Mouse (Mus musculus) midbrain, embryonic 12.5 days (tissue): ENCODE data around the gene Lef1. TPM values are rescaled to one million over a fixed set of nuclear protein-coding genes. Genes with fewer than 3 reads are reported as not detected.
A peak's percentile ranks its signal among the peaks of the same experiment; 100 is the strongest.

Experiments
- ATAC-seq: fragments of 200-750 bp; cut with Nextera tagmentation; 2 replicates; pipeline ENCODE4 v1.8.0; 2017; ENCODE audit warnings: low read depth, moderate TSS enrichment, moderate library complexity; ENCODE audit not compliant: low FRiP score
- H3K27ac ChIP-seq: fragments of 300-500 bp; sonication (generic); replicated peaks from 2 replicates; pipeline ENCODE4 v1.5.1; 2016; ENCODE audit warnings: mild to moderate bottlenecking
- H3K27me3 ChIP-seq: fragments of 300-500 bp; sonication (generic); 2 replicates; pipeline ENCODE4 v1.6.1; 2016; ENCODE audit warnings: mild to moderate bottlenecking
- H3K36me3 ChIP-seq: fragments of 300-500 bp; sonication (generic); 2 replicates; pipeline ENCODE4 v1.6.1; 2016
- H3K4me1 ChIP-seq: fragments of 300-500 bp; sonication (generic); 2 replicates; pipeline ENCODE4 v1.6.1; 2016
- H3K4me2 ChIP-seq: fragments of 300-500 bp; sonication (generic); replicated peaks from 2 replicates; pipeline ENCODE4 v1.6.1; 2016; ENCODE audit warnings: mild to moderate bottlenecking, moderate library complexity
- H3K4me3 ChIP-seq: fragments of 300-500 bp; sonication (generic); 2 replicates; pipeline ENCODE4 v1.5.1; 2016; ENCODE audit warnings: mild to moderate bottlenecking
- H3K9ac ChIP-seq: fragments of 300-500 bp; sonication (generic); replicated peaks from 2 replicates; pipeline ENCODE4 v1.6.1; 2016; ENCODE audit warnings: mild to moderate bottlenecking, moderate library complexity
- H3K9me3 ChIP-seq: fragments of 300-500 bp; sonication (generic); 2 replicates; pipeline ENCODE4 v1.6.1; 2016; ENCODE audit warnings: mild to moderate bottlenecking
- WGBS: fragments of 180-500 bp; shearing (Covaris S2); methylation state at CpG from one replicate; pipeline ENCODE4 v1.1.7; 2016; 5-methylcytosine and 5-hydroxymethylcytosine counted together
- polyA plus RNA-seq: library from polyadenylated mRNA; unstranded; fragments of >200 nt; fragmentation: Nextera tagmentation; extraction: Ambion mirVana; gene quantifications from 2 replicates; pipeline ENCODE4 v1.2.1, GENCODE M21; 2016

Lef1 gene
- polyA plus RNA-seq, 1 experiment from 2014 or later = 97.0 TPM

DNA sequence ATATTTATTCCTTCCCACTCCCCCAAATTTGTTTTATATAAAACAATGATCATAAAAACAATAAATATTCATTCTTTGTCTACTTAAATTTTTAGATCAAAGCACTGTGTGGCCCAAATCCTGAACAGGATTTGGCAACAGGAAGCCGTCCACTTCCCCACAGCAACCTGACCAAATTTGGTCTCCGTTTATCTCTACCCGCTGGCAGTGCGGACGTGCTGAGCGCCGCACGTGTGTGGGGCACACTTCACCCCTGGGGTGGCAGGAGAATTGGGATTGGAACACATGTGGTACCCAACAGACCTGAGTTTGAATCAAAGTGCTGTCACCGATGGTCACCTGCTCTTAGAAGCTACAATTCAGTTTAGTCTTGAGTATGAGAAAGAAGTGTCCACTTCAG is 24.3 kb upstream of the Lef1 start:
- 71% methylated on average over 9 of the region's 9 CpGs for WGBS

DNA sequence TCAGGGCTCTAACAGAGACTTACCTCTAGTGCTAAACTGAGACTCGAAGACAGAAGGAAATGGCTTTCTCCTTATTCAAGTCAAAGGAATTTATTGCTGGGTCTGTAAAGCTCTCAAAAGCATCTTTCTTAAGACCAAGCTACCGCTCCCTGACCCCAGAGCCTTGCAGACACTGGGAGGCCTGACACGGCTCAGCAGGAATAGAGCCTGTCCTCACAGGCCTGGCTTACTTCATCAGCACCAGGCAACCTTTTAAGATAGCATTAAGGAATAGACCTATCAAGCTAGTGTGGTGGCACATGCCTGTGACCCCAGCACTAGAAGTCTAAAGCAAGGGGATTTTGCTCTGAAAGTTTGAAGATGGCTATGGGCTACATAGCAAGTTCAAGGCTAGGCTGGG is 20.6 kb upstream of the Lef1 start:
- Histone ChIP-seq H3K9me3 (no peaks in the 10 kb centered on the region), H3K27me3 (peaks cover 13% of the 10 kb centered on the region), H3K36me3 (no peaks in the 10 kb centered on the region), H3K4me3 (no peak overlapping the region), H3K4me1 (peaks cover 7% of the 10 kb centered on the region; the same call in 1 of the 2 replicates), H3K27ac (no peak overlapping the region), H3K4me2 (no peak overlapping the region), H3K9ac (no peak overlapping the region)
- ATAC-seq = no peak
- WGBS = 35% methylated on average over 3 of the region's 3 CpGs

More for the DNA sequence above, 24.3 kb upstream of the Lef1 start:
- no peaks in the 10 kb centered on the region for H3K9me3 ChIP-seq
- ATAC-seq = no peak
- no peak overlapping the region for H3K4me2 ChIP-seq
- no peaks in the 10 kb centered on the region for H3K36me3 ChIP-seq
- H3K4me3 ChIP-seq = no peak overlapping the region
- H3K9ac ChIP-seq = no peak overlapping the region
- H3K27me3 ChIP-seq = peaks cover 16% of the 10 kb centered on the region
- H3K4me1 ChIP-seq = peaks cover 16% of the 10 kb centered on the region
- no peak overlapping the region for H3K27ac ChIP-seq

DNA sequence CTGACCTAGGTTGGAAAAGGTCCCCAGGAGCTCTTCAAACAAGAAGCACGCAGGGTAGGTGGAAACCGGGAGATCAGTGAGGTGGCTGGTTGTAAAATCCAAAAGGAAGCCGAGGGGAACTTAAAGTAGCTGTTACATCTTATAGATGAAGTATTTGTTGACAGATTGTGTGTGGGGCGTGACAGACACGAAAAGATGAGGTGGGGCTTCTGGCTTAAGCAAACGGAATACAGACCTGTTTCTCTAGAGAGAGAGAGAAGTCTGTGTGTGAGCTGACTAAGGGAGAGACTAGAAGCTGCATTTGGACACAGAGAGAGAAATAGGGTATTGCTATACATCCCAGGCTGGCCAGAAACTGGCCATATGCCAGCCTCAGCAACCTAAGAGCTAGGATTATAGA is 18.2 kb upstream of the Lef1 start:
- H3K4me1 ChIP-seq = no peaks in the 10 kb centered on the region
- no peaks in the 10 kb centered on the region for H3K36me3 ChIP-seq
- WGBS = 80% methylated on average over 6 of the region's 6 CpGs
- no peak overlapping the region for H3K27ac ChIP-seq
- H3K4me2 ChIP-seq = no peak overlapping the region
- no peak for ATAC-seq
- H3K4me3 ChIP-seq = no peak overlapping the region
- H3K27me3 ChIP-seq = peaks cover 4% of the 10 kb centered on the region; the same call in 1 of the 2 replicates
- H3K9me3 ChIP-seq = no peaks in the 10 kb centered on the region
- no peak overlapping the region for H3K9ac ChIP-seq

DNA sequence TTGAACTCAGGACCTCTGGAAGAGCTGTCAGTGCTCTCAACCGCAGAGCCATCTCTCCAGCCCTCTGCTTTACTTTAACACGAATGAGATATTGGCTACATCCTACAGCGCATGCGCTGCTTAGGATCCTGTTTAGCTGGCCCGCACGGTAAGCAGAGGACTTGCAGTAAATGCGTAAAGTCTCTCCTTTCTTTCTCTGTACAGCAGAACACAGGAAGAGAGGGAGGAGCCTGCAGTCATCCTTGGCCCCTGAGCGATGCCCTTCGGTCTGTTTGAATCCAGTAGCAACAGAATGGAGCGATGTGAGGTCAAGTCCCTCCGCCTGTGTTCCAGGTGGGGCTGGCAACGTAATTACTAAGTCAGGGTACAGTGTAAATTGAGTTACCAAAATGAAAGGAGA is 16.5 kb upstream of the Lef1 start:
- ATAC-seq = no peak
- H3K4me2 ChIP-seq = no peak overlapping the region
- H3K36me3 ChIP-seq = no peaks in the 10 kb centered on the region
- peaks cover 4% of the 10 kb centered on the region; the same call in 1 of the 2 replicates for H3K27me3 ChIP-seq
- 84% methylated on average over 12 of the region's 12 CpGs for WGBS
- no peak overlapping the region for H3K9ac ChIP-seq
- no peaks in the 10 kb centered on the region for H3K4me1 ChIP-seq
- no peaks in the 10 kb centered on the region for H3K9me3 ChIP-seq
- H3K4me3 ChIP-seq = no peak overlapping the region
- no peak overlapping the region for H3K27ac ChIP-seq

DNA sequence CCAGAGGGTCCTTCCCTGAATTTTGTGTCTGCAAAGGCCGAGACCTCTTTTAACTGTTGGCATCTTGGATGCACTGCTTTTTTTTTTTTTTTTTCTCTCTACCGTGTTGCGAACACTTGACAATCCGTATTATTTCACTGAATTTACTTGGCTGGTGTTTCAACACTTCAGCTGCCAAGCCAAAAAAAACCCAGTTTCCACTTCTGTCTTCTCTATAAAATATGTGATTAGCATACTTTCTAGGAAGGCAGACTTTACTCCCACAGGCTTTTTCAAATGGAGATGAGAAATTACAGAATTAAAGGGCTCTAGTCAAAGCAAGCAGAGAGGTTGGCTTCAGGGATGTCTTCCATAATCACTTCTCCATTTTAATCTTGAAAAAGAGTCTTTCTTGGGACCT is 14.2 kb upstream of the Lef1 start:
- H3K4me1 ChIP-seq = no peaks in the 10 kb centered on the region
- no peak overlapping the region for H3K9ac ChIP-seq
- WGBS = 92% methylated on average over 4 of the region's 4 CpGs
- no peak for ATAC-seq
- no peak overlapping the region for H3K4me2 ChIP-seq
- H3K27me3 ChIP-seq = peaks cover 4% of the 10 kb centered on the region; the same call in 1 of the 2 replicates
- no peaks in the 10 kb centered on the region for H3K36me3 ChIP-seq
- no peak overlapping the region for H3K27ac ChIP-seq
- no peaks in the 10 kb centered on the region for H3K9me3 ChIP-seq
- no peak overlapping the region for H3K4me3 ChIP-seq

DNA sequence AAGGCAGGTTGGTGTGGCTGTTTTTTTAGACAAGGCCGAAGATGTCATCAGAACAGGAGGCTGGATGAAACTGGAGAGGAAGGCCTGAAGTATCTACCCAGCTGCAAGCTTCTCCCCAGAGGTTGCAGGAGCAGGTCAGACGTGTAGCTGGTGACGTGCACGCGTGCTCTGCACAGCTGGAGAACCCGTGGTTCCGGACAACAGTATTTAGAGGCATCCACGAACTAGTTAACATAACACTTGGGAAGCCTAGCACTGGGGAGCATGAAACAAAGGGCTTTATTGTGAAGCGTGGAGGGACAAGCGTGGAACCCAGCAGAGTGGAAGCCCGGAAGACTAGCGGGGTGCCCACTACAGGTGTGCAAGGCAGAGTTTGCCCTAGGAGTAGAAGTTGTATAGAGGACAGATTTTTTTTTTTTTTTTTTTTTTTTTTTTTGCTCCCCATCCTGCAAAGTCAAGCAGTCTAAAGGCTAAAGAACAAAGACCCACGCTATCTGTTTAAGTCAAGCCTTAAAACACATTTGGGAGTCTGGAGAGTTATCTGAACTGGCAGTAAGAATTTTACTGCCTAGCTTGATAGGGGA is 8.0 kb upstream of the Lef1 start:
- 17% methylated on average over 13 of the region's 13 CpGs for WGBS
- no peaks in the 10 kb centered on the region for H3K9me3 ChIP-seq
- H3K27me3 ChIP-seq = peaks cover 47% of the 10 kb centered on the region
- H3K9ac ChIP-seq = no peak overlapping the region
- no peak overlapping the region for H3K27ac ChIP-seq
- no peak for ATAC-seq
- H3K4me2 ChIP-seq = no peak overlapping the region
- no peak overlapping the region for H3K4me3 ChIP-seq
- H3K36me3 ChIP-seq = no peaks in the 10 kb centered on the region
- H3K4me1 ChIP-seq = peaks cover 18% of the 10 kb centered on the region

DNA sequence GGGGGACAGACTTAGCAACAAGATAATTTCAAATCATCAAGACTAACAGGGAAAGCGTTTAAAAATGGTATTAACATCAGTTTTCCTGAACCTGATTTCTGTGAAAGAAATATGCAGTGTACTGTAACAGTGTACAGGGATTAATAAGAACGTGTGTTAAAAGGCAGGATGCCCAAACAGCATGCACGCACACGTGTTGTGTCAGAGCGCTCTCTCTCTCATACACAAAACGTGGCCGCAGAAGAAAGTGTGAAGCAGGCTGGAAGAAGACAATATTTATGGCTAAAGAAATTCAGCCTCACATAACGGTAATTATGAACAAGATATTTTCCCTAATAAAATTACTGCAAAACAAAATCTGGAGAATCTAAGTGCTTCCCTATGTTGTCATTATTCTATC is 4.9 kb upstream of the Lef1 start:
- 37% methylated on average over 8 of the region's 8 CpGs for WGBS
- Histone ChIP-seq H3K36me3 (no peaks in the 10 kb centered on the region), H3K9ac (no peak overlapping the region), H3K27ac (peak overlapping the region; percentile 61; the same call in 1 of the 2 replicates), H3K9me3 (no peaks in the 10 kb centered on the region), H3K4me2 (peak overlapping the region; percentile 72), H3K4me3 (no peak overlapping the region), H3K27me3 (peaks cover 67% of the 10 kb centered on the region), H3K4me1 (peaks cover 39% of the 10 kb centered on the region)
- no peak for ATAC-seq

DNA sequence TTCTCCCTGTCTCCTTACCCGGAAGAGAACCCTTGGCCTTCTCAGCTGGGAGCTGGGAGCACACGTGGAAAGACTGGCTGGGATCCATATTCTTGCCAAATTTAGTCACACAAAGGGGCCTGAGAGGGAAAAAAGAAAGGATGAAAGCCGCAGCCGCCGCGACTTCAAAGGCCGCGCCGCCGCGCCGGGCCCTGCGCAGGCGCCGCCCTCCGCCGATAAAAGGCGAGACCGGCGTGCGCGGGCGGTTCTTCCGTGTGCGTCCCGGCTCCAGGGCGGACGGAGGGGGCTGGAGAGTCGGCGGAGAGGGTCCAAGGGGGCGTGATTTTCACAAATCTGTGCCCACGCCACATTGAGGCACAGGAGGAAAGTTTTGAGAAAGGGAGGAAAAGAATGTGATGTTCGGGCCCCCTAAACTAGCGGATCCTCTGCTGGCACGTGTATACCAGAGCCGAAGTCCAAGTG is 4.3 kb upstream of the Lef1 start:
- WGBS = under 1% methylated on average over 36 of the region's 36 CpGs
- Histone ChIP-seq H3K9ac (peak overlapping the region; percentile 59), H3K27me3 (peaks cover 67% of the 10 kb centered on the region), H3K36me3 (no peaks in the 10 kb centered on the region), H3K27ac (peak overlapping the region; percentile 61), H3K9me3 (no peaks in the 10 kb centered on the region), H3K4me1 (peaks cover 39% of the 10 kb centered on the region), H3K4me3 (peak overlapping the region; percentile 38), H3K4me2 (peak overlapping the region; percentile 72)
- peak; percentile 67 for ATAC-seq

DNA sequence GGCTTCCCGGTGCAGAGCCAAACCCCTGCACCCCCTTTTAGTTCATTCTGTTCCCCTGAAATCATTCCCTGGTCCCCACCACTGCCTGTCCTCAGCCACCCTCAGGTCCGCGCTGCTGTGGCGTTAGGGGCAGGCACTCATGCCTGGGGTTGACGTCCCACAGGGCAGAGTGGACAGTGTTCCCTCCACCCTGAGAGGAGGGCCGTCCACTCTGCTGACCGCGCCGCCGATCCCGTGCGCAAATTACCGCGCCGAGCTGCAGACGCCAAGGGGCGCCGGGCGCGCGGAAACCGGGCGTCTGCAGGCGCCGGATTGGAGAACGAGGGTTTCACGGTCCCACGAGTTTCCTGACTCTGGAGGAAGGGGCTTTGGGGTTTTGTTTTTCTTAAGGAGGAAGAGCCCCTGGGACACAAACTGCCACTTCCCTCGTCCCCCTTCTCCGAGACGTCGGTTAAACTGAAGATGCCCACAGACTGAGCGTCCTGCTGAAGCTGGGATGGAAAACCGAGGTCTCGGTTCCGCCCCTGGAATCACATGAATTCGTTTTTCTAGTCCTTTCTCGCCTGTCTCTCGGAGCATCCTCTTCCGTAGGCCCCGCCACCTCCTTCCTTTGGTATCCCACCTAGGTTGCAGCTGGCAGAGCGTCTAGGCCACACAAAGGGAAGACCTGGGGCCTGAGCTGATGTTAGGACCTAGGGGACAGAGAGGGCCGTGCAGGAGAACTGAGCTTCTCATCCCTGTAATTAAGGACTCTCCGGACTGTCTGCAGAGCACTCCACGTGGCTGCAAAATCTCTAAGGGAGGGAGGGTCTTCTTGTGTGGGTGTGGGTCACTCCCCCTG is 3.6 kb upstream of the Lef1 start:
- WGBS = 0% methylated on average over 45 of the region's 45 CpGs
- Histone ChIP-seq H3K4me1 (peaks cover 39% of the 10 kb centered on the region), H3K9ac (peak overlapping the region; percentile 59), H3K27me3 (peaks cover 66% of the 10 kb centered on the region), H3K4me3 (peak overlapping the region; percentile 38), H3K27ac (peak overlapping the region; percentile 61), H3K9me3 (no peaks in the 10 kb centered on the region), H3K36me3 (no peaks in the 10 kb centered on the region), H3K4me2 (peak overlapping the region; percentile 72)
- ATAC-seq = peak; percentile 20

DNA sequence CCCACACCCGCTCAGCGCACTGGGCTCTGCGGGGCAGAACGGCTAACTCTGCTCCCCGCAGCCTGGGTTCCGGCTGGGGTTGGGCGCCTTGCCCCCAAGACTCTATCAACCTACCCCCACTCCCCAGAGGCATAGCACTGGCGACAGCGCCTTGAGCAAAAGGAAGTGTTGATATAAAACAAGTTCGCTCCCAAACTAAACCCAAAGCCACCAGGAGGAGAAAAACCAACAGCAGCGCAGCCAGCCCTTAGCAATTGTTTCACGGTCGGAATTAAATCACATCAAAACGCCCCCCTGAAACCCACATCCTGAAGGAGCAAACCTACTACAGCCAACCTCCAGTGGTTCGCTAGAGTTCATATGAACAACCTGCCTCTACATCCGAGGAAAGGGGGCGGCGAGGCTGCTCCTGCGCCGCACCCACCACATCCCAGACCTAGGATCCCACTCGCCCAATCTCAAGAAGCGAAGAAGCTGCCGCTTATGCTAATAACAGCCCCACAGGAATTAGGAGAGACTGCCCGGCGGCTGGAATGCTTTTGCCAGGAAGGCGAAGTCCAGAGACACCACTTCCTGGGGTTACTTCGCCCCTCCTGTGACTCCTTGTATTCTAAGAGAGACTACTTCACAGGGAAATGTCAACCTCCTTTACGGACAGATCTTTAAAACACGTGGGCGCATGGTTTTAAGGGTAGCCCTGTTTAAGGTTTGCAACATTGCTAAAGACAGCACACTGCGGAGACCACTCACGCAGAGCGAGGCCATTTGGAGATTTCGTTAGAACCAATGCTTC is 2.8 kb upstream of the Lef1 start:
- Histone ChIP-seq H3K4me1 (peaks cover 38% of the 10 kb centered on the region), H3K9me3 (no peaks in the 10 kb centered on the region), H3K36me3 (no peaks in the 10 kb centered on the region), H3K27ac (peak overlapping the region; percentile 61), H3K4me2 (peak overlapping the region; percentile 72), H3K4me3 (peak overlapping the region; percentile 38), H3K27me3 (peaks cover 60% of the 10 kb centered on the region), H3K9ac (peak overlapping the region; percentile 45)
- ATAC-seq = no peak
- WGBS = under 1% methylated on average over 34 of the region's 34 CpGs

DNA sequence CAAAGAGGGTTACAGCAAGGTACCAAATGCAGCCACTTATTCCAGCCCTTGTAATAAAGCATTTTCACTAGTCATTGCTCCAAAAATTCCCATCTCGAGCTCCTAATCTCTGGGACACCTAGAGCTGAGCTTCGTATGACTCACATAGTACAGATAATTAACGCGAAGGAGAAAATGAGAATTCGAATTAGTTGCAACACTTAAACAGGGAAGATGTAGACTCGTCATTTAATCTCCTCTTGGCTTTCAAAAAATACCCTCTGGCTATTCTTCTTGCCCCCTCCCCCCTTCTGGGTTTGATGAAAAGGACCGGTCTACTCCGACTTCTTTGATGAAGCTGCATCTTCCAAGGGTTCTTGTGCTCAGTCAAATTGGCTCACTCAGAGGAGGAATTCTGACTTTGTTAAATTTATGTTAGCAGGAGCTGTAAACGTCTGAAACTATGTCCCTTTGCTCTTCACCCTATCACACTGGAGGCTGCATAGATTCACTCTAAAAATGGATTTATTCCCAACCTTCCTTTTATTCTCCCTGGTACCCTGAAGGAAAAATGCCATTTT is 2.1 kb upstream of the Lef1 start:
- Histone ChIP-seq H3K27ac (peak overlapping the region; percentile 61), H3K9ac (no peak overlapping the region), H3K27me3 (peaks cover 55% of the 10 kb centered on the region), H3K36me3 (no peaks in the 10 kb centered on the region), H3K4me2 (peak overlapping the region; percentile 72), H3K4me3 (peak overlapping the region; percentile 38), H3K4me1 (peaks cover 45% of the 10 kb centered on the region), H3K9me3 (no peaks in the 10 kb centered on the region)
- no peak for ATAC-seq
- WGBS = 2% methylated on average over 9 of the region's 9 CpGs
